Mouse (Mus musculus) layer of hippocampus, postnatal 14 days (tissue): ENCODE data around the gene Grm7. TPM values are rescaled to one million over a fixed set of nuclear protein-coding genes. Genes with fewer than 3 reads are reported as not detected.

Source experiments
- DNase-seq, 2 experiments: peaks; one replicate each; pipeline ENCODE4 v3.0.0; 2021 to 2022; ENCODE audit warnings: low spot score in 2 of 2, mixed read lengths in 1 of 2
- long read RNA-seq, 2 experiments: library from polyadenylated mRNA; stranded (forward); transcript quantifications; one replicate each; pipeline ENCODE4 v2.0.0; 2021
- total RNA-seq, 2 experiments: library from RNA; stranded (reverse); gene quantifications; 2 replicates each; pipeline ENCODE4 v1.2.3; 2021

Gene Grm7
- total RNA-seq = 10 to 100 TPM; 72.2 to 77.5 TPM
- long read RNA-seq, experiment 1, partial matches to known transcripts = 4 of 7 reads
- long read RNA-seq, experiment 1, other reads (novel, unspliced or antisense) = 3 of 7 reads
- long read RNA-seq, experiment 2, partial matches to known transcripts = 3 of 12 reads
- long read RNA-seq, experiment 2, other reads (novel, unspliced or antisense) = 9 of 12 reads

GRCm38 (mm10) chr6:110645411-110646361, at the start of gene Grm7:
TSS of gene Grm7 (plus strand) at chr6:110645581.
- peak; percentile 65 to 69 for DNase-seq

- DNase-seq = peak in 1 of 2 experiments; percentile 33
Observed at GRCm38 (mm10) chr6:110645041-110645410, 355 bp upstream of the Grm7 start.

- peak; percentile 52 to 59 for DNase-seq
Observed at GRCm38 (mm10) chr6:110646901-110647300, 1.5 kb downstream of the Grm7 start.

GRCm38 (mm10) chr6:110649227-110649626, 3.8 kb downstream of the Grm7 start:
- no peak for DNase-seq

GRCm38 (mm10) chr6:110653361-110654001, 8.1 kb downstream of the Grm7 start:
- no peak for DNase-seq

GRCm38 (mm10) chr6:110664436-110664835, 19.1 kb downstream of the Grm7 start:
- DNase-seq = no peak

GRCm38 (mm10) chr6:110668447-110668846, 23.1 kb downstream of the Grm7 start:
- no peak for DNase-seq

GRCm38 (mm10) chr6:110690954-110691353, 45.6 kb downstream of the Grm7 start:
- no peak for DNase-seq

GRCm38 (mm10) chr6:110709763-110710162, 64.4 kb downstream of the Grm7 start:
- peak; percentile 47 to 72 for DNase-seq

GRCm38 (mm10) chr6:110714943-110715342, 69.6 kb downstream of the Grm7 start:
- no peak for DNase-seq

- no peak for DNase-seq
Observed at GRCm38 (mm10) chr6:110723371-110723770, 78.0 kb downstream of the Grm7 start.

GRCm38 (mm10) chr6:110733914-110734313, 88.5 kb downstream of the Grm7 start:
- no peak for DNase-seq

GRCm38 (mm10) chr6:110743981-110744670, 98.7 kb downstream of the Grm7 start:
- DNase-seq = no peak

- no peak for DNase-seq
Observed at GRCm38 (mm10) chr6:110755921-110756320, 110.5 kb downstream of the Grm7 start.

- DNase-seq = no peak
Observed at GRCm38 (mm10) chr6:110769588-110769987, 124.2 kb downstream of the Grm7 start.

GRCm38 (mm10) chr6:110772652-110773051, 127.3 kb downstream of the Grm7 start:
- DNase-seq = no peak

- no peak for DNase-seq
Observed at GRCm38 (mm10) chr6:110776046-110776445, 130.7 kb downstream of the Grm7 start.

GRCm38 (mm10) chr6:110785497-110785928, 140.1 kb downstream of the Grm7 start:
- no peak for DNase-seq

- DNase-seq = peak in 1 of 2 experiments; percentile 13
Observed at GRCm38 (mm10) chr6:110792696-110793095, 147.3 kb downstream of the Grm7 start.

- no peak for DNase-seq
Observed at GRCm38 (mm10) chr6:110807481-110807880, 162.1 kb downstream of the Grm7 start.

- no peak for DNase-seq
Observed at GRCm38 (mm10) chr6:110812214-110812613, 166.8 kb downstream of the Grm7 start.
